Mouse (Mus musculus) megakaryocyte, embryonic 14.5 days (primary cell): ENCODE data around the gene Plekha5. TPM values are rescaled to one million over a fixed set of nuclear protein-coding genes. Genes with fewer than 3 reads are reported as not detected.

Experiments
- H3K27me3 ChIP-seq: replicated peaks from 2 replicates; pipeline ENCODE3; 2012; ENCODE audit warnings: inconsistent platforms
- H3K36me3 ChIP-seq: replicated peaks from 2 replicates; pipeline ENCODE3; 2012; ENCODE audit warnings: low read length, inconsistent platforms, mixed read lengths
- H3K4me1 ChIP-seq: 2 replicates; pipeline ENCODE4 v1.6.1; 2012; ENCODE audit warnings: inconsistent platforms
- H3K4me3 ChIP-seq: replicated peaks from 2 replicates; pipeline ENCODE3; 2012; ENCODE audit warnings: moderate library complexity, mild to moderate bottlenecking, inconsistent platforms
- H3K9me3 ChIP-seq: 2 replicates; pipeline ENCODE4 v1.6.1; 2012; ENCODE audit warnings: inconsistent platforms
- FLI1 ChIP-seq: IDR thresholded peaks from 2 replicates; pipeline ENCODE4 v1.6.1; 2012; ENCODE audit warnings: low read length, inconsistent platforms, mixed read lengths
- GATA1 ChIP-seq: IDR thresholded peaks from 3 replicates; pipeline ENCODE4 v1.6.1; 2012; ENCODE audit warnings: mixed read lengths, low read length, inconsistent platforms, borderline replicate concordance
- polyA plus RNA-seq: library from polyadenylated mRNA; stranded (reverse); fragments of >175 nt; gene quantifications from 2 replicates; pipeline ENCODE4 v1.2.3, GENCODE M21; 2012; ENCODE audit warnings: low replicate concordance; ENCODE audit not compliant: insufficient read depth

Plekha5 gene
- polyA plus RNA-seq, 1 experiment: 2.2 TPM

DNA sequence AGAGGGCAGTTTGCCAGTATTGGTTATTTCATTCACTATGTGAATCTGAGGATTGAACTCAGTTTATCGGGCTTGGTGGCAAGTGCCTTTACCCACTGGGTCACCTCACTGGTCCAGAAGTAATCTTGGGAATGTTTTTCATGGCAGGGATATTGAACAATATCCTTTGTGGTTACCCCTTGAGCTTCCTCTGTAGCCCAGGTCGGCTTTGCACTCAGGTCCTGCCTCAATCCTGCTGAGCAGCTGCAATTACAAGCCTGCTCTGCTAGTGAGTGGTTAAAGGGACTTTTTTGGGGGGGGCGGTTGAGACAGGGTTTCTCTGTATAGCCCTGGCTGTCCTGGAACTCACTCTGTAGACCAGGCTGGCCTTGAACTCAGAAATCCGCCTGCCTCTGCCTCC is 212.4 kb downstream of the Plekha5 start:
- peaks cover 77% of the 10 kb centered on the region for H3K36me3 ChIP-seq
- H3K4me3 ChIP-seq: no peak overlapping the region
- no peaks in the 10 kb centered on the region for H3K27me3 ChIP-seq
- no peaks in the 10 kb centered on the region for H3K9me3 ChIP-seq
- TF ChIP-seq FLI1 (no peak), GATA1 (no peak)
- peaks cover 7% of the 10 kb centered on the region; the same call in 1 of the 2 replicates for H3K4me1 ChIP-seq

DNA sequence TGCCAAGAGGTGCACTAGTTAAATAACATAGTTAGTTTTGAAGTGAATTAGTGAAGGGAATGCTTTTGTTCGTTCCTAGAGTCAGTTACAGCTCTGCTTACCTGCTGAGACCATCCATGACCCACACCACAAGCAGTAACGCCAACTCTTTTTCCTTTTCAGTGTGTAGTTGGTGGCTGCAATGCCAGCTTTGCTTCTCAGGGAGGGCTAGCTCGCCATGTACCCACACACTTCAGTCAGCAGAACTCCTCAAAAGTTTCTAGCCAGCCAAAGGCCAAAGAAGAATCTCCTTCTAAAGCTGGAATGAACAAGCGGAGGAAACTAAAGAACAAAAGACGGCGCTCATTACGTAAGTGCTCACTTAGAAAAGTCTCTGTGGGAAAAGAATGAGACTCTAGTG is 218.2 kb downstream of the Plekha5 start:
- Histone ChIP-seq H3K36me3 (peaks cover 89% of the 10 kb centered on the region), H3K27me3 (no peaks in the 10 kb centered on the region), H3K9me3 (no peaks in the 10 kb centered on the region), H3K4me3 (no peak overlapping the region), H3K4me1 (no peaks in the 10 kb centered on the region; the same call in 1 of the 2 replicates)
- TF ChIP-seq GATA1 (no peak), FLI1 (no peak)

DNA sequence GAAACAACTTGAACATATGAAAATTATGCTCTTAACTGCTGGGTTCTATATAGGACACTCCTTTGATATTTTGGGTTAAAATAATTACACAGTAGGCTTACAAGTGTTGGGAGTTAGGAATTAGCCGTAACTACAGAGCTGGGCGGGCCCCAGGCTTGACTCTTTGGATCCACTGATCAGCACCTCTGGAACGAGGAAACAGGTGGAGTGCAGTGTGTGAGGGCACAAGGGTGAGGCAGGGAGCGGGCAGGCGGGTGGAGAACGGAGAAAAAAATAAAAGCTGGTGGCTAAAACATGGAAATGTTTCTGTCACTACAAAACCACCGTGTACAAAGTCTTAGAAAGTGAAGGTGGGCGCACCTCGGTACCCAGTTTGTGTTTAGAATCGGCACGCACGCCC is 218.8 kb downstream of the Plekha5 start:
- no peak for TF ChIP-seq FLI1
- Histone ChIP-seq H3K4me1 (no peaks in the 10 kb centered on the region; the same call in 1 of the 2 replicates), H3K9me3 (no peaks in the 10 kb centered on the region), H3K4me3 (no peak overlapping the region), H3K27me3 (no peaks in the 10 kb centered on the region), H3K36me3 (peaks cover 89% of the 10 kb centered on the region)

DNA sequence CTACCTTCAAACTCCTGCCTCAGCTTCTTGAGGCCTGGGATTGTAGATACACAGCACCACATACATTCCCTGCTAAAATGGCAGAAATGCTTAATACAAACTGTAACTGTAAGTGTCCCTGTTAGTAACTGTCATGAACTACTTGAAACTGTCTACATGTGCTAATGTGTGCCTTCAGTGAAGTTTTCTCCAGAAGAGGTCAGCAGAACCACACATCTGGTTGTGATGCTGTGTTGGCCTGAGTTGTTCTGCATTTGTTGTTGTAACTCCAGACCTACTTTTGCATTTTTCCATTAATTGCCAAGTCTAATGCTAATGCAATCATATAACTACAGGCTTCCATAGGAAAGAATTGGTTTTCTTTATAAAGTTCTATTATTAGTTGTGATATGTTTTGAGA is 222.1 kb downstream of the Plekha5 start:
- TF ChIP-seq GATA1 (no peak), FLI1 (no peak)
- Histone ChIP-seq H3K27me3 (no peaks in the 10 kb centered on the region), H3K4me3 (no peak overlapping the region), H3K36me3 (peaks cover 89% of the 10 kb centered on the region), H3K9me3 (no peaks in the 10 kb centered on the region), H3K4me1 (no peaks in the 10 kb centered on the region; the same call in 1 of the 2 replicates)

Other genes starting within 250 kb of the Plekha5 start
- gene Aebp2, start 198.6 kb downstream of the Plekha5 start, polyA plus RNA-seq: 5.5 and 10.2 TPM in 2 replicates